ENCODE assay signal across 24 mouse cellular contexts in genomic region chr14:66501995-66502394, GRCm38 (mm10).
"Had no signal": no experiment of that assay in that cellular context is flagged by ENCODE, and none has a peak within 500 bp of the region (broad histone marks: within the 10 kb centered on the region; RNA-seq: fewer than 3 reads in every experiment).

No protein-coding gene starts in this region.

- H3K9ac ChIP-seq: hindbrain, embryonic 12.5 days; hindbrain, embryonic 15.5 days; kidney, embryonic 15.5 days; limb, embryonic 13.5 days; limb, embryonic 15.5 days; liver, embryonic 12.5 days; liver, embryonic 14.5 days had no signal

- H3K9me3 ChIP-seq: hindbrain, embryonic 12.5 days; hindbrain, embryonic 15.5 days; kidney, embryonic 15.5 days; limb, embryonic 13.5 days; limb, embryonic 15.5 days; liver, embryonic 12.5 days had no signal

- H3K4me2 ChIP-seq: heart, embryonic 11.5 days; hindbrain, embryonic 12.5 days; hindbrain, embryonic 15.5 days; kidney, embryonic 15.5 days; limb, embryonic 13.5 days; limb, embryonic 15.5 days; liver, embryonic 12.5 days had no signal

- H3K4me1 ChIP-seq: liver, embryonic 12.5 days had no signal

- H3K27me3 ChIP-seq: hindbrain, embryonic 12.5 days; hindbrain, embryonic 15.5 days; kidney, embryonic 15.5 days; limb, embryonic 15.5 days; liver, embryonic 12.5 days had no signal

- DNase-seq: gastrocnemius, postnatal 14 days; gastrocnemius, postnatal 36 days; heart, adult 18-20 months; heart, postnatal 14 days; heart, postnatal 36 days; kidney, adult 11 months; kidney, adult 2 months; kidney, adult 9 months; kidney, postnatal 14 days; kidney, postnatal 36 days; layer of hippocampus, adult 9-11 months; layer of hippocampus, postnatal 36 days; left cerebral cortex, postnatal 4 days had no signal

- H3K36me3 ChIP-seq: hindbrain, embryonic 12.5 days; hindbrain, embryonic 15.5 days; kidney, embryonic 15.5 days; limb, embryonic 13.5 days; limb, embryonic 15.5 days; liver, embryonic 12.5 days had no signal

- ATAC-seq: hindbrain, postnatal 0 days; intestine, embryonic 16.5 days; liver, embryonic 12.5 days had no signal

- H3K27ac ChIP-seq: hindbrain, embryonic 12.5 days; hindbrain, embryonic 15.5 days; hindbrain, postnatal 0 days; kidney, embryonic 15.5 days; kidney, postnatal 0 days; limb, embryonic 13.5 days; limb, embryonic 15.5 days; liver, embryonic 12.5 days; liver, embryonic 14.5 days had no signal

- H3K4me3 ChIP-seq: hindbrain, embryonic 12.5 days; hindbrain, embryonic 15.5 days; kidney, embryonic 15.5 days; limb, embryonic 13.5 days; limb, embryonic 15.5 days; liver, embryonic 12.5 days had no signal
